Mouse (Mus musculus) limb, embryonic 14.5 days (tissue): ENCODE results near the gene Capza2. TPM values are rescaled to one million over a fixed set of nuclear protein-coding genes. Genes with fewer than 3 reads are reported as not detected.

Experiments
- ATAC-seq: fragments of 200-750 bp; cut with Nextera tagmentation; 2 replicates; pipeline ENCODE4 v1.8.0; 2017; ENCODE audit warnings: low read depth, moderate number of reproducible peaks, moderate TSS enrichment; ENCODE audit not compliant: low FRiP score
- DNase-seq: peaks from one replicate; pipeline ENCODE4 v3.0.0-alpha.2; 2015; ENCODE audit warnings: low spot score
- H3K27ac ChIP-seq: fragments of 300-500 bp; sonication (generic); replicated peaks from 2 replicates; pipeline ENCODE4 v1.5.1; 2014; ENCODE audit warnings: low read depth, mild to moderate bottlenecking, low read length, moderate library complexity, mixed read lengths
- H3K27me3 ChIP-seq: fragments of 300-500 bp; sonication (generic); 2 replicates; pipeline ENCODE4 v1.6.1; 2014; ENCODE audit warnings: low read length, mixed read lengths; ENCODE audit not compliant: control insufficient read depth, insufficient read depth
- H3K36me3 ChIP-seq: fragments of 300-500 bp; sonication (generic); 2 replicates; pipeline ENCODE4 v1.6.1; 2014; ENCODE audit warnings: mild to moderate bottlenecking, low read length, moderate library complexity, mixed read lengths; ENCODE audit not compliant: control insufficient read depth, insufficient read depth
- H3K4me1 ChIP-seq: fragments of 300-500 bp; sonication (generic); 2 replicates; pipeline ENCODE4 v1.6.1; 2014; ENCODE audit warnings: antibody characterized with exemption, low read length, mixed read lengths; ENCODE audit not compliant: control insufficient read depth, insufficient read depth
- H3K4me2 ChIP-seq: fragments of 300-500 bp; sonication (generic); replicated peaks from 2 replicates; pipeline ENCODE4 v1.6.1; 2014; ENCODE audit warnings: low read depth, mild to moderate bottlenecking, low read length, moderate library complexity; ENCODE audit not compliant: severe bottlenecking
- H3K4me3 ChIP-seq: fragments of 300-500 bp; sonication (generic); replicated peaks from 2 replicates; pipeline ENCODE4 v1.5.1; 2014; ENCODE audit warnings: low read length
- H3K9ac ChIP-seq: fragments of 300-500 bp; sonication (generic); 2 replicates; pipeline ENCODE4 v1.6.1; 2014; ENCODE audit warnings: mild to moderate bottlenecking, low read depth, low read length, moderate library complexity; ENCODE audit not compliant: severe bottlenecking
- H3K9me3 ChIP-seq: fragments of 300-500 bp; sonication (generic); 2 replicates; pipeline ENCODE4 v1.6.1; 2016; ENCODE audit warnings: low read length; ENCODE audit not compliant: control insufficient read depth
- POLR2A ChIP-seq: fragments of 200-500 bp; IDR thresholded peaks from 2 replicates; pipeline ENCODE4 v1.8.0; 2012; ENCODE audit warnings: inconsistent platforms, mild to moderate bottlenecking, moderate library complexity, borderline replicate concordance; ENCODE audit not compliant: insufficient read depth, insufficient read length; ENCODE audit errors: extremely low read depth
- WGBS: fragments of 180-500 bp; shearing (Covaris S2); extraction: QIAGEN DNeasy Blood & Tissue Kit; methylation state at CpG from one replicate; pipeline ENCODE4 v1.1.7; 2014; 5-methylcytosine and 5-hydroxymethylcytosine counted together
- polyA plus RNA-seq, 2 experiments: library from polyadenylated mRNA; depleted of rRNA in 1 of 2; stranded (reverse) in 1 of 2; unstranded in 1 of 2; fragments of >200 nt; fragmentation: Nextera tagmentation in 1 of 2; extraction: Ambion mirVana in 1 of 2; gene quantifications; 2 replicates each; pipeline versions ENCODE4 v1.2.1 to v1.2.3; 2012 to 2014

Gene Capza2
- polyA plus RNA-seq, 2 experiments = 82.0 to 211 TPM

- TF ChIP-seq POLR2A = no peak
- DNase-seq (no peak), ATAC-seq (no peak)
- Histone ChIP-seq H3K27me3 (no peaks in the 10 kb centered on the region), H3K4me1 (peaks cover 14% of the 10 kb centered on the region; the same call in 1 of the 2 replicates), H3K9me3 (0 out of 2 replicates have a peak, but pooled peaks cover 5% of the 10 kb centered on the region), H3K27ac (no peak overlapping the region), H3K36me3 (no peaks in the 10 kb centered on the region), H3K4me2 (no peak overlapping the region), H3K9ac (no peak overlapping the region), H3K4me3 (no peak overlapping the region)
- WGBS = 81% methylated on average over 9 of the region's 9 CpGs
Measured at GRCm38 (mm10) chr6:17640031-17640430, 4.0 kb downstream of the Capza2 start.

- no peak for DNase-seq
- H3K9ac ChIP-seq = no peak overlapping the region
- TF ChIP-seq POLR2A = no peak
- H3K36me3 ChIP-seq = no peaks in the 10 kb centered on the region
- no peak for ATAC-seq
- no peaks in the 10 kb centered on the region for H3K27me3 ChIP-seq
- H3K9me3 ChIP-seq = 0 out of 2 replicates have a peak, but pooled peaks cover 5% of the 10 kb centered on the region
- H3K4me1 ChIP-seq = peaks cover 20% of the 10 kb centered on the region; the same call in 1 of the 2 replicates
- no peak overlapping the region for H3K27ac ChIP-seq
- no peak overlapping the region for H3K4me3 ChIP-seq
- no peak overlapping the region for H3K4me2 ChIP-seq
- WGBS = 72% methylated on average over 3 of the region's 3 CpGs
Measured at GRCm38 (mm10) chr6:17642739-17643138, 6.7 kb downstream of the Capza2 start.

- Histone ChIP-seq H3K4me2 (no peak overlapping the region), H3K9me3 (no peaks in the 10 kb centered on the region), H3K4me3 (no peak overlapping the region), H3K27ac (no peak overlapping the region), H3K36me3 (peaks cover 23% of the 10 kb centered on the region), H3K4me1 (peaks cover 12% of the 10 kb centered on the region; the same call in 1 of the 2 replicates), H3K9ac (no peak overlapping the region), H3K27me3 (no peaks in the 10 kb centered on the region)
- no peak for TF ChIP-seq POLR2A
- ATAC-seq = no peak
- no peak for DNase-seq
- 65% methylated on average over 3 of the region's 3 CpGs for whole genome bisulfite sequencing
Measured at GRCm38 (mm10) chr6:17646107-17646506, 10.1 kb downstream of the Capza2 start.

DNA sequence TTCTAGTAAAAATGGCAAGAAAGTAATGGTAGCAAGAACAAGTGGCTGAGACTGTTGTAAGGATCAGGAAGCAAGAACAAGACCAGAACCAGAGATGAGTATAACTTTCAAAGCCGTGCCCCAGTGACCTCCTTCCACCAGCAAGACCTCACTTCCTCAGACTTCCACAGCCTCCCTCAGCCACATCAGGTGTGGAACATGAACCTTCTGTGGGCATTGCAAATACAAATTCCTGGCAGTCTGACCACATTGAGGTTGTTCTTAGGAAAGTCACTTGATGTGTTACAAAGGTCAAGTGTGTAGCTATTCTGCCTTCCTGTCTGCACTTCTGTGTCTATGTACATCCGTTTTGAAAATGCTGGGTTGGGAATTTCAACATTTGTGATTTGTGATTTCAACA, 16.1 kb downstream of the Capza2 start:
- no peak for TF ChIP-seq POLR2A
- no peaks in the 10 kb centered on the region for H3K27me3 ChIP-seq
- H3K27ac ChIP-seq = no peak overlapping the region
- 87% methylated on average over 2 of the region's 2 CpGs for WGBS
- H3K9me3 ChIP-seq = no peaks in the 10 kb centered on the region
- no peak overlapping the region for H3K9ac ChIP-seq
- DNase-seq (no peak), ATAC-seq (no peak)
- H3K4me1 ChIP-seq = no peaks in the 10 kb centered on the region
- no peak overlapping the region for H3K4me3 ChIP-seq
- H3K4me2 ChIP-seq = no peak overlapping the region
- H3K36me3 ChIP-seq = peaks cover 58% of the 10 kb centered on the region

DNA sequence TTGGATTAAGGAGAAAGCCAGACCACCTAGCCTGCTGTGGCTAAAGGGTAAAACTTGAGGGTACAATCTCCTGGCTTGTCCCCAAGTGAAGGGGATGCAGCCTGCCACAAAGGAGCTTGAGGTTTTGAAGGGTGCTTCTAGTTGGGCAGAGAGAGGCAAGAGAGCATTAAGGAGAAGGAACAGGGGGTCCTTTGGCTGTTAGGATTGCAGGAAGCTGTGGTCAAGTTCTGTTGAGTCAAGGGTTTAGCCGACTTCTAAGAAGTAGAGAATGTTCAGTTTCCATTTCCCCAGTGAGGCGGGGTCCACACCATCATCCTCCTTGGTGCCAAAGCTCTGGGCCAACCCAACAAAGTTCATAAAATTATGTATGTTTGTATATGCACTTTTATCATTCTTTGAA, 19.0 kb downstream of the Capza2 start:
- ATAC-seq (no peak), DNase-seq (no peak)
- 91% methylated on average over 2 of the region's 2 CpGs for WGBS

DNA sequence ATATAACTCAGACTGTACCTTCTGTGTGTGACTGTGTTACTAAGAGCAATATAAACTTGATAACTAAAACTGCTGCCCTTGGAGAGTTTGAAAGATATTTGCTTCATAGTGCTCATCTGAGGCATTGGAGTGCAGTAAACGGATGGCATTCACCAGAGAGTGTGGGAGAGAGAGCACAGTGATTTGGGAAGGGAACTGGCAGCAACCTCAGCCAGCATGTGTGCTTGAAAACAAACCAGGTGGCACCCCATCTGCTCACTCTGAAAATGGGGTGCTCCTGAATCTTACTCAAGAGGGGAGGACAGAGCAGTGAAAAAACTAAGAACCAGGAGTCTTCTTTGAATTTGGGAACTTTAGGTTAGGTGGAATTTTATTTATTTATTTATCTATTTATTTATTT, 21.3 kb downstream of the Capza2 start:
- ATAC-seq = no peak
- H3K27ac ChIP-seq = no peak overlapping the region
- TF ChIP-seq POLR2A = no peak
- H3K36me3 ChIP-seq = peaks cover 58% of the 10 kb centered on the region
- WGBS = 81% methylated on average over 1 of the region's 1 CpGs
- no peak overlapping the region for H3K9ac ChIP-seq
- H3K4me3 ChIP-seq = no peak overlapping the region
- H3K4me1 ChIP-seq = no peaks in the 10 kb centered on the region
- H3K4me2 ChIP-seq = no peak overlapping the region
- DNase-seq = no peak
- H3K9me3 ChIP-seq = no peaks in the 10 kb centered on the region
- H3K27me3 ChIP-seq = no peaks in the 10 kb centered on the region

More for the DNA sequence above, 19.0 kb downstream of the Capza2 start:
- Histone ChIP-seq H3K9me3 (no peaks in the 10 kb centered on the region), H3K27me3 (no peaks in the 10 kb centered on the region), H3K4me1 (no peaks in the 10 kb centered on the region), H3K27ac (no peak overlapping the region), H3K36me3 (peaks cover 56% of the 10 kb centered on the region), H3K4me3 (no peak overlapping the region), H3K9ac (no peak overlapping the region), H3K4me2 (no peak overlapping the region)
- TF ChIP-seq POLR2A = no peak
